Mouse (Mus musculus): Measurements from ENCODE around the gene B130006D01Rik.

DNA sequence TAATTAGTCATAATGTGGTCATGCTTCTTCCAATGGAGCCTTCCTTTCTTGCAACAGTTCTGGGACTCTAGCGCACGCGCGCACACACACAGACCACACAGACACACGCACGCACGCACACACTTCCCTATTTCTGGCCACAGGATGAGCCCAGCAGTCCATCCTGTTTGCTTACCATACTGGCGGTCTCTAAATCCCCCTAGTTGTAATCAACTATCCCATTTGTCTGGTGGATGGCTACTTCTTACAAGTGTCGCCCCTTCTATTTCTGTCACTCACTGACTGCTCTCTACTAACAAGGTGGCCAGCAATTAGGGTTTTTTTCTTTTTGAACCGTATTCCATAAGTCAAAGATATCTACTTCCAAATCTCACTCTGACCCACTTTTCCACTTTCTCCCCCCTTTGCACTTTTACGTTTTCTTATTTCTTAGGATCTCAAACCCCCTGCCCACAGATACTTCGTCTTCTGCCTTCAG lies 11.3 kb upstream of the B130006D01Rik start:
- TF ChIP-seq GATA1 (IDR thresholded peaks at IDR 0.05; ENCODE audit: low read length) (no peak), TAL1 (IDR thresholded peaks at IDR 0.05; ENCODE audit: low read length) (no peak)
